Mouse (Mus musculus) testis, adult 2 months (tissue): ENCODE results near the gene Prmt6.

Source experiments
- CTCF ChIP-seq: fragments of 200-500 bp; IDR thresholded peaks from 2 replicates; pipeline ENCODE4 v1.5.1; 2012; ENCODE audit warnings: low read depth, mild to moderate bottlenecking, inconsistent platforms, low read length, moderate library complexity; ENCODE audit not compliant: control insufficient read depth, insufficient read depth, insufficient replicate concordance
- POLR2A ChIP-seq: fragments of 200-500 bp; IDR thresholded peaks from 2 replicates; pipeline ENCODE4 v1.6.1; 2012; ENCODE audit warnings: low read depth, mild to moderate bottlenecking, inconsistent platforms, low read length, moderate library complexity; ENCODE audit not compliant: control insufficient read depth

- TF ChIP-seq POLR2A (no peak), CTCF (no peak)
Measured at GRCm38 (mm10) chr3:110267790-110268189, 17.0 kb upstream of the Prmt6 start.
